In genomic region chr2:180583154-180583507, GRCm38 (mm10) we compare ENCODE assay signal across 8 mouse cellular contexts. TPM values are rescaled to one million over a fixed set of nuclear protein-coding genes. Genes with fewer than 3 reads are reported as not detected.
DNase-seq lines count a peak whose midpoint lies in the region; ATAC-seq and TF ChIP-seq lines count a peak whose summit lies in the region.

No protein-coding gene starts in this region.

- DNase-seq in heart, postnatal 25 days (ENCODE audit: low spot score), result no peak
- no peak for DNase-seq in hindbrain, postnatal 0 days (ENCODE audit: low spot score)
- DNase-seq in retina, postnatal 1 day, result no peak
- no peak for DNase-seq in frontal cortex, postnatal 10 days (ENCODE audit: low spot score in 2 of 2)
- DNase-seq in adrenal gland, postnatal 25 days, result no peak

- peaks cover 25% of the 10 kb centered on the region for H3K36me3 ChIP-seq in heart, embryonic 12.5 days
- H3K36me3 ChIP-seq in hindbrain, postnatal 0 days (ENCODE audit: insufficient read depth, low read length), result peaks cover 11% of the 10 kb centered on the region
- H3K36me3 ChIP-seq in megakaryocyte, embryonic 14.5 days (replicated peaks; ENCODE audit: low read length), result peaks cover 38% of the 10 kb centered on the region

- peak overlapping the region; percentile 100 for H3K9ac ChIP-seq in heart, embryonic 12.5 days
- peak overlapping the region; percentile 81 for H3K9ac ChIP-seq in hindbrain, postnatal 0 days (replicated peaks; ENCODE audit: low read length)

- 0 out of 2 replicates have a peak, but pooled peaks cover 7% of the 10 kb centered on the region for H3K27me3 ChIP-seq in heart, embryonic 12.5 days (replicated peaks)
- H3K27me3 ChIP-seq in hindbrain, postnatal 0 days (ENCODE audit: insufficient read depth, low read length), result no peaks in the 10 kb centered on the region
- H3K27me3 ChIP-seq in megakaryocyte, embryonic 14.5 days (replicated peaks), result peaks cover 2% of the 10 kb centered on the region

- no peaks in the 10 kb centered on the region for H3K9me3 ChIP-seq in heart, embryonic 12.5 days (replicated peaks)
- no peaks in the 10 kb centered on the region for H3K9me3 ChIP-seq in hindbrain, postnatal 0 days (ENCODE audit: low read length)
- H3K9me3 ChIP-seq in megakaryocyte, embryonic 14.5 days, result no peaks in the 10 kb centered on the region

- WGBS in heart, embryonic 12.5 days, result 29% methylated on average over 7 of the region's 7 CpGs
- 25% methylated on average over 7 of the region's 7 CpGs for WGBS in hindbrain, postnatal 0 days

- no peak for TF ChIP-seq CTCF in hindbrain, postnatal 0 days (IDR thresholded peaks at IDR 0.05; ENCODE audit: low read depth)

- H3K4me2 ChIP-seq in heart, embryonic 12.5 days, result peak overlapping the region; percentile 99
- peak overlapping the region; percentile 92 for H3K4me2 ChIP-seq in hindbrain, postnatal 0 days (ENCODE audit: low read depth, low read length)

- peak; percentile 34 for ATAC-seq in heart, embryonic 12.5 days (ENCODE audit: insufficient number of reproducible peaks, low FRiP score)
- peak; percentile 13 for ATAC-seq in hindbrain, postnatal 0 days

- peak overlapping the region; percentile 64; the same call in 1 of the 2 replicates for H3K27ac ChIP-seq in heart, embryonic 12.5 days (ENCODE audit: poor library complexity, severe bottlenecking)
- H3K27ac ChIP-seq in brown adipose tissue, adult 24 weeks (replicated peaks; ENCODE audit: low read depth, low read length), result no peak overlapping the region
- H3K27ac ChIP-seq in hindbrain, postnatal 0 days, result peak overlapping the region; percentile 77; the same call in 1 of the 2 replicates

- intact Hi-C loops in heart, postnatal 25 days (cut with DNase I), result loop anchor here (2.0 to 10.0 kb wide), 3 partner anchors 94 to 308 kb away; partner anchors contain the start of gene Cables2

- H3K4me3 ChIP-seq in heart, embryonic 12.5 days, result peak overlapping the region; percentile 99
- peak overlapping the region; percentile 89 for H3K4me3 ChIP-seq in brown adipose tissue, adult 24 weeks (ENCODE audit: insufficient read depth, low read depth, low read length)
- peak overlapping the region; percentile 73 for H3K4me3 ChIP-seq in hindbrain, postnatal 0 days (ENCODE audit: low read length)
- H3K4me3 ChIP-seq in megakaryocyte, embryonic 14.5 days (replicated peaks), result peak overlapping the region; percentile 96

- H3K4me1 ChIP-seq in heart, embryonic 12.5 days (replicated peaks), result peaks cover 15% of the 10 kb centered on the region
- H3K4me1 ChIP-seq in brown adipose tissue, adult 24 weeks (ENCODE audit: control insufficient read depth, insufficient read depth, insufficient read length, low read length), result no peaks in the 10 kb centered on the region
- H3K4me1 ChIP-seq in hindbrain, postnatal 0 days (ENCODE audit: insufficient read depth, low read length), result peaks cover 11% of the 10 kb centered on the region
- peaks cover 59% of the 10 kb centered on the region for H3K4me1 ChIP-seq in megakaryocyte, embryonic 14.5 days

RNA-seq across cellular contexts. Expression of gene Mrgbp, which starts 2.0 kb away (rescaled TPM):
- polyA plus RNA-seq in heart, embryonic 12.5 days (2016; fragmentation: Nextera tagmentation; extraction: Ambion mirVana), result 25.1 and 25.3 TPM in 2 replicates
- 10 to 100 TPM; 14.4 to 14.6 TPM for total RNA-seq in heart, postnatal 25 days (2021)
- polyA plus RNA-seq in brown adipose tissue, adult 24 weeks (2012; ENCODE audit: insufficient read depth, insufficient read length, missing spikeins), result 8.1 and 10.4 TPM in 2 replicates
- total RNA-seq in hindbrain, postnatal 0 days (2014; rRNA removed), result 48.2 and 49.3 TPM in 2 replicates
- polyA plus RNA-seq in hindbrain, postnatal 0 days (2015; fragmentation: Nextera tagmentation; extraction: Ambion mirVana), result 32.5 and 36.0 TPM in 2 replicates
- 9.1 and 22.4 TPM in 2 replicates for polyA plus RNA-seq in megakaryocyte, embryonic 14.5 days (2012; ENCODE audit: insufficient read depth, low replicate concordance)
- total RNA-seq in adrenal gland, postnatal 25 days (2021), result 17.7 and 22.3 TPM in 2 replicates

RNA-seq across cellular contexts. Expression of gene Ogfr, which starts 5.9 kb away (rescaled TPM):
- polyA plus RNA-seq in heart, embryonic 12.5 days (2016; fragmentation: Nextera tagmentation; extraction: Ambion mirVana), result 58.0 and 62.1 TPM in 2 replicates
- total RNA-seq in heart, postnatal 25 days (2021), result 10 to 100 TPM; 33.0 to 34.3 TPM
- polyA plus RNA-seq in brown adipose tissue, adult 24 weeks (2012; ENCODE audit: insufficient read depth, insufficient read length, missing spikeins), result 17.9 and 19.9 TPM in 2 replicates
- 88.5 and 106 TPM in 2 replicates for total RNA-seq in hindbrain, postnatal 0 days (2014; rRNA removed)
- polyA plus RNA-seq in hindbrain, postnatal 0 days (2015; fragmentation: Nextera tagmentation; extraction: Ambion mirVana), result 82.9 and 84.4 TPM in 2 replicates
- 94.3 and 124 TPM in 2 replicates for polyA plus RNA-seq in megakaryocyte, embryonic 14.5 days (2012; ENCODE audit: insufficient read depth, low replicate concordance)
- 44.2 and 53.5 TPM in 2 replicates for total RNA-seq in adrenal gland, postnatal 25 days (2021)

RNA-seq across cellular contexts. Expression of gene Col9a3, which starts 14.5 kb away (rescaled TPM):
- polyA plus RNA-seq in heart, embryonic 12.5 days (2016; fragmentation: Nextera tagmentation; extraction: Ambion mirVana), result 34.0 and 36.8 TPM in 2 replicates
- under 1 TPM; 0.14 to 0.62 TPM for total RNA-seq in heart, postnatal 25 days (2021)
- polyA plus RNA-seq in brown adipose tissue, adult 24 weeks (2012; ENCODE audit: insufficient read depth, insufficient read length, missing spikeins), result not detected in 2 replicates
- total RNA-seq in hindbrain, postnatal 0 days (2014; rRNA removed), result 82.0 and 98.9 TPM in 2 replicates
- polyA plus RNA-seq in hindbrain, postnatal 0 days (2015; fragmentation: Nextera tagmentation; extraction: Ambion mirVana), result 90.1 and 95.8 TPM in 2 replicates
- 1.9 TPM in 1 of 2 replicates, not detected in the other for polyA plus RNA-seq in megakaryocyte, embryonic 14.5 days (2012; ENCODE audit: insufficient read depth, low replicate concordance)
- 0.70 and 1.0 TPM in 2 replicates for total RNA-seq in adrenal gland, postnatal 25 days (2021)

RNA-seq across cellular contexts. Expression of gene Tcfl5, which starts 59.4 kb away (rescaled TPM):
- polyA plus RNA-seq in heart, embryonic 12.5 days (2016; fragmentation: Nextera tagmentation; extraction: Ambion mirVana), result 0.13 TPM in 1 of 2 replicates, not detected in the other
- under 1 TPM in 1 of 2 experiments, not detected in 1; 0.17 TPM for total RNA-seq in heart, postnatal 25 days (2021)
- not detected in 2 replicates for polyA plus RNA-seq in brown adipose tissue, adult 24 weeks (2012; ENCODE audit: insufficient read depth, insufficient read length, missing spikeins)
- total RNA-seq in hindbrain, postnatal 0 days (2014; rRNA removed), result 5.8 and 7.2 TPM in 2 replicates
- 0.91 and 1.0 TPM in 2 replicates for polyA plus RNA-seq in hindbrain, postnatal 0 days (2015; fragmentation: Nextera tagmentation; extraction: Ambion mirVana)
- 0.44 TPM in 1 of 2 replicates, not detected in the other for polyA plus RNA-seq in megakaryocyte, embryonic 14.5 days (2012; ENCODE audit: insufficient read depth, low replicate concordance)
- total RNA-seq in adrenal gland, postnatal 25 days (2021), result not detected in 2 replicates

Comparison
In these comparisons a context has a peak if more than half of its experiments do, and no peak if none do; other contexts are left out.
1. RNA of gene Col9a3, which starts 14.5 kb away (polyA plus RNA-seq): 90.1 to 95.8 TPM in hindbrain, postnatal 0 days and 34.0 to 36.8 TPM in heart, embryonic 12.5 days; 1.9 TPM in megakaryocyte, embryonic 14.5 days and not detected in brown adipose tissue, adult 24 weeks; every median in the first group is over 10 times any median in the second.
2. Peak in every context shown above with its lines, with median percentiles within 50 percentile points of each other: H3K4me3 ChIP-seq.